Mouse (Mus musculus): ENCODE results near the gene Rbsn. TPM values are rescaled to one million over a fixed set of nuclear protein-coding genes. Genes with fewer than 3 reads are reported as not detected.

The Rbsn gene
- polyA plus RNA-seq, 1 experiment from 2014 or later = 17.1 TPM

DNA sequence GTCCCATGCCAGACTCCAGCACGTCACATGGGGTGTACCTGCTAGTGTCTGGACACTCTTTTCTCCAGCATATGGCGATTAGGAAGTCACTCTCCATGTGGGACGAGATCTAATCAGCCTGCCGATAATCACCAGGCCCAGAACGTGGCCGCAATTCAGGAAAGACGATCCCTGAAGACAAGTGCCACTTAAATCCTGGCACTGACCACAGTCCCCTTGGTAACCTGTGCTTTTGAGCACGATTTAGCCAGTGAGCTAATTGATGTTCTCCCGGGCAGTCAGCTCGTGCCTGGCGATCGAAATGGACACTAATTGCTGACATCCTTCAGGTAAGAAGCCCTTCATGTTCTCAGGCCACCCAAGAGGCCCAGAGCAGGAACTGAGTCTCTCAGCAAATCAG lies 20.3 kb upstream of the Rbsn start:
- Histone ChIP-seq H3K27ac (ENCODE audit: low read depth, low read length) (no peak overlapping the region), H3K9ac (ENCODE audit: low read length) (no peak overlapping the region), H3K36me3 (ENCODE audit: control insufficient read depth, insufficient read depth, low read length) (no peaks in the 10 kb centered on the region), H3K4me1 (ENCODE audit: control insufficient read depth, insufficient read depth, low read length) (no peaks in the 10 kb centered on the region), H3K27me3 (replicated peaks; ENCODE audit: control insufficient read depth, insufficient read depth, low read length) (no peaks in the 10 kb centered on the region), H3K4me2 (ENCODE audit: low read length) (no peak overlapping the region), H3K9me3 (replicated peaks; ENCODE audit: control insufficient read depth, low read length) (no peaks in the 10 kb centered on the region), H3K4me3 (ENCODE audit: low read depth, low read length) (no peak overlapping the region)
- ATAC-seq (no peak), DNase-seq (ENCODE audit: low spot score) (no peak)
- WGBS = 54% methylated on average over 12 of the region's 12 CpGs

DNA sequence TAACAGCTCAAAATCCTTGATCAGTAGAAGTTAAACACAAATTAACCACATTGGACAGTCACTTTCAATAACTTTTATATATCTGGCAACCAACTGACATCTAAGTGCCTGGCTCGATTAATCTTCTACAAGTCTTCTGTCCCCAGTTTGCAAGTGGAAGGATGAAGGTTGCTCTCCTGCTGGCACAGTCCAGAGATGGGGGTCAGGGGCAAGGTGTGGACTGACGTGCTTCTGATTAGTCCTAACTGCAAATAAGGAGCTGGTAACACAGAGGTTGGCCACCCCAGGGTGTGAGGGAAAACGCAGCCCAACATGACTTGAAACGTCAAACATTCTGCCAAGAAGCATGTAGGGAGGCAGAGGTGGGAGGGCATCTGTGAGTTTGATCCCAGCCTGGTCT lies 17.0 kb upstream of the Rbsn start:
- Histone ChIP-seq H3K4me1 (ENCODE audit: control insufficient read depth, insufficient read depth, low read length) (no peaks in the 10 kb centered on the region), H3K4me2 (ENCODE audit: low read length) (no peak overlapping the region), H3K9ac (ENCODE audit: low read length) (no peak overlapping the region), H3K9me3 (replicated peaks; ENCODE audit: control insufficient read depth, low read length) (no peaks in the 10 kb centered on the region), H3K27ac (ENCODE audit: low read depth, low read length) (no peak overlapping the region), H3K36me3 (ENCODE audit: control insufficient read depth, insufficient read depth, low read length) (no peaks in the 10 kb centered on the region), H3K4me3 (ENCODE audit: low read depth, low read length) (no peak overlapping the region), H3K27me3 (replicated peaks; ENCODE audit: control insufficient read depth, insufficient read depth, low read length) (no peaks in the 10 kb centered on the region)
- DNase-seq (ENCODE audit: low spot score) (no peak), ATAC-seq (no peak)
- WGBS = 80% methylated on average over 4 of the region's 4 CpGs

DNA sequence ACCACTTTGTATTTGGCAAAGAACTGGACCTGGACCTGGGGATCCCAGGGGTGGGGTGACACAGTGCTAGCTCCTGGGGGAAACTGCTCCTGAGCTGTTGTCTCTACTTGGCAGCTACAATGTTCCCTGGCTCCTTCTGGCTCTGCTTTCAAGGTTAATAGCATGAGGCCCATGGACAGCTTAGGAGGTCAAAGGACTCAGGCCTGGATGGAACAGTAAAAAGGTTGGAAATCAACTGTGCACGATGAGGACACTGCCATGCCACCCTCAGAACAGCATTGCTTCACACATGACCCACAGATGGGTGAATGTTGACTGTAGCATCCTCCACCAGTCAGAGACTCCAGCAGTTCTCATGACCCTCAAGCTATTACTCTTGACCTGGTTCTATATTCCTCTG lies 16.6 kb upstream of the Rbsn start:
- Histone ChIP-seq H3K9ac (ENCODE audit: low read length) (no peak overlapping the region), H3K4me3 (ENCODE audit: low read depth, low read length) (no peak overlapping the region), H3K27ac (ENCODE audit: low read depth, low read length) (no peak overlapping the region), H3K4me2 (ENCODE audit: low read length) (no peak overlapping the region), H3K36me3 (ENCODE audit: control insufficient read depth, insufficient read depth, low read length) (no peaks in the 10 kb centered on the region), H3K9me3 (replicated peaks; ENCODE audit: control insufficient read depth, low read length) (no peaks in the 10 kb centered on the region), H3K4me1 (ENCODE audit: control insufficient read depth, insufficient read depth, low read length) (no peaks in the 10 kb centered on the region), H3K27me3 (replicated peaks; ENCODE audit: control insufficient read depth, insufficient read depth, low read length) (no peaks in the 10 kb centered on the region)
- no peak for DNase-seq (ENCODE audit: low spot score)
- ATAC-seq = no peak
- 64% methylated on average over 1 of the region's 1 CpGs for WGBS

DNA sequence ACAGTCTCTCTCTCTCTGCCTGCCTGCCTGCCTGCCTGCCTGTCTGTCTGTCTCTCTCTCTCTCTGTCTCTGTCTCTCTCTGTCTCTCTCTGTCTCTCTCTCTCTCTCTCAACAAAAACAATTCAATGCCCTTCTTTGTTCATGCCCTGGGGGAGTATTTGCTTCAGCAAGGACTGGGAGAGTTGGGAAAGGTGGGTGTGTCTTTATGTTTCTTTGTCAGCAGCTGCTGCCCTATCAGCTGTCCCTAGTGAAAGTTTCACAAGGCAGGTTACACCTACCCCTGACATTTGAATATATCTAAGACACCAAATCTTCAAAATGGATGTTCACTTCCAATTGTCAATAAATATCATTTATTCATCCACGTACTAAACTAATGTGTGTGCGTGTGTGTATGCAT lies 14.9 kb upstream of the Rbsn start:
- no peak overlapping the region for H3K27ac ChIP-seq (ENCODE audit: low read depth, low read length)
- DNase-seq (ENCODE audit: low spot score) (no peak), ATAC-seq (no peak)
- no peak overlapping the region for H3K4me2 ChIP-seq (ENCODE audit: low read length)
- no peaks in the 10 kb centered on the region for H3K4me1 ChIP-seq (ENCODE audit: control insufficient read depth, insufficient read depth, low read length)
- no peak overlapping the region for H3K9ac ChIP-seq (ENCODE audit: low read length)
- no peaks in the 10 kb centered on the region for H3K27me3 ChIP-seq (replicated peaks; ENCODE audit: control insufficient read depth, insufficient read depth, low read length)
- no peaks in the 10 kb centered on the region for H3K36me3 ChIP-seq (ENCODE audit: control insufficient read depth, insufficient read depth, low read length)
- WGBS = 90% methylated on average over 2 of the region's 2 CpGs
- H3K4me3 ChIP-seq (ENCODE audit: low read depth, low read length) = no peak overlapping the region
- H3K9me3 ChIP-seq (replicated peaks; ENCODE audit: control insufficient read depth, low read length) = no peaks in the 10 kb centered on the region

DNA sequence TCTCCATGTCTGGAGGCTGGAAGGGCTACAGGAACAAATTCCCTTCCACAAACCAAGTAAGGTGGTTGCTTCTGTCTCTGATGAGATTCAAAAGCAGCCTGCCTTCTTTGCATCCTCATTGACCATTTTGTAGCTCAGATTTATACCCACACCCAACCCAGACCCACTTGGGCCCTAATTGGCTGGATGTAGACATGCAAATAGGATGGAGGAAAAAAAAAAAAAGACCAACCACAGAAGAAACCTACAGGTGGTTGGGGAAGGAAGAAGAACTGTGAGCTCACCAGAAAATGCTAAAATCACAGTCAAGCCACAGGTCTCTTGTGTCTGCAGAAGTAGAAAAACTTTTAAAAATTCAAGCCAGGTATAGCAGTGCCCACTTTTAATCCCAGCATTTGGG lies 14.4 kb upstream of the Rbsn start:
- no peak overlapping the region for H3K4me2 ChIP-seq (ENCODE audit: low read length)
- H3K36me3 ChIP-seq (ENCODE audit: control insufficient read depth, insufficient read depth, low read length) = no peaks in the 10 kb centered on the region
- H3K9ac ChIP-seq (ENCODE audit: low read length) = no peak overlapping the region
- no peaks in the 10 kb centered on the region for H3K4me1 ChIP-seq (ENCODE audit: control insufficient read depth, insufficient read depth, low read length)
- H3K27me3 ChIP-seq (replicated peaks; ENCODE audit: control insufficient read depth, insufficient read depth, low read length) = no peaks in the 10 kb centered on the region
- no peak overlapping the region for H3K27ac ChIP-seq (ENCODE audit: low read depth, low read length)
- DNase-seq (ENCODE audit: low spot score) (no peak), ATAC-seq (no peak)
- H3K4me3 ChIP-seq (ENCODE audit: low read depth, low read length) = no peak overlapping the region
- H3K9me3 ChIP-seq (replicated peaks; ENCODE audit: control insufficient read depth, low read length) = no peaks in the 10 kb centered on the region

DNA sequence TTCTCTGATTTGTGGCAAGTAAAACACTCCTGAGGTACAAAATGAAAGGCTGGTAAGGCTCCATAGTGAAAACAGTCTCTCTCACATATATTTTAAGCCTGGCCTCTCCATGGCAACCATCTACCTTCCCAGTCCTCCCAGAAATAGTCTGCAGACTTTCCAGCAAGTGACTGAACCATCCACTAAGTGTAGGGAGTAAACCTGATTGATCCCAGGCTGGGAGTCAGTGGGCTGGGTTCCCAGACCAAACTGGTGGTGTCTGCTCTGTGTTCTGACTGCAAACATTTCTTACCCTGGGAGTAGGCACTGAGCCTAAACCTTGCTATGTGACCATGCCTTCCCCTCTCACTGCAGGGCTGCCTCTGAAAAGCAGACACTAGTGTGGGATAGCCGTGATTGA lies 10.3 kb upstream of the Rbsn start:
- no peak overlapping the region for H3K4me3 ChIP-seq (ENCODE audit: low read depth, low read length)
- H3K4me2 ChIP-seq (ENCODE audit: low read length) = no peak overlapping the region
- no peaks in the 10 kb centered on the region for H3K27me3 ChIP-seq (replicated peaks; ENCODE audit: control insufficient read depth, insufficient read depth, low read length)
- DNase-seq (ENCODE audit: low spot score) (no peak), ATAC-seq (no peak)
- H3K9ac ChIP-seq (ENCODE audit: low read length) = no peak overlapping the region
- H3K27ac ChIP-seq (ENCODE audit: low read depth, low read length) = no peak overlapping the region
- H3K9me3 ChIP-seq (replicated peaks; ENCODE audit: control insufficient read depth, low read length) = no peaks in the 10 kb centered on the region
- WGBS = 79% methylated on average over 1 of the region's 1 CpGs
- no peaks in the 10 kb centered on the region for H3K4me1 ChIP-seq (ENCODE audit: control insufficient read depth, insufficient read depth, low read length)
- H3K36me3 ChIP-seq (ENCODE audit: control insufficient read depth, insufficient read depth, low read length) = no peaks in the 10 kb centered on the region

DNA sequence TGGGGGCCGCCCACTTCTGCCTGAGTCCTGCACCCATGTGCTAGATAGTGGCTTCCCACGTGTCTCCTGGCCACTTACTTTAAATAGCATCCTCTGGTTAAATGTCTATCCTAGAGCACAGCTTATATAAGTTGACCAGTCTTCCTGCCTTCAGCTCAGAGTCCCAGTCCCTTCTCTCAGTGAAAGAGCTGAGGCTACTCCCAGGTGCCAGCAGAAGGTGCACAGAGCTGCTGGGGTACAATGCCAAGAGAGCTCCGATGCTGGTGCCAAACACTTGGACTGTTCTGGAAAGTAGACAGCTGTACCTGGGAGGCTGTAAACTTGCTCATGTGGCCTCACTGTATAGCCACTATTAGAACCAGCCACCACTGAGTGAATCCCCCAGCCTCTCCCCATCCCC lies 7.3 kb upstream of the Rbsn start:
- no peak for DNase-seq (ENCODE audit: low spot score)
- no peak overlapping the region for H3K9ac ChIP-seq (ENCODE audit: low read length)
- no peaks in the 10 kb centered on the region for H3K27me3 ChIP-seq (replicated peaks; ENCODE audit: control insufficient read depth, insufficient read depth, low read length)
- no peak overlapping the region for H3K4me3 ChIP-seq (ENCODE audit: low read depth, low read length)
- ATAC-seq = no peak
- H3K4me1 ChIP-seq (ENCODE audit: control insufficient read depth, insufficient read depth, low read length) = no peaks in the 10 kb centered on the region
- 84% methylated on average over 3 of the region's 3 CpGs for WGBS
- no peaks in the 10 kb centered on the region for H3K36me3 ChIP-seq (ENCODE audit: control insufficient read depth, insufficient read depth, low read length)
- H3K9me3 ChIP-seq (replicated peaks; ENCODE audit: control insufficient read depth, low read length) = no peaks in the 10 kb centered on the region
- H3K27ac ChIP-seq (ENCODE audit: low read depth, low read length) = no peak overlapping the region
- no peak overlapping the region for H3K4me2 ChIP-seq (ENCODE audit: low read length)

DNA sequence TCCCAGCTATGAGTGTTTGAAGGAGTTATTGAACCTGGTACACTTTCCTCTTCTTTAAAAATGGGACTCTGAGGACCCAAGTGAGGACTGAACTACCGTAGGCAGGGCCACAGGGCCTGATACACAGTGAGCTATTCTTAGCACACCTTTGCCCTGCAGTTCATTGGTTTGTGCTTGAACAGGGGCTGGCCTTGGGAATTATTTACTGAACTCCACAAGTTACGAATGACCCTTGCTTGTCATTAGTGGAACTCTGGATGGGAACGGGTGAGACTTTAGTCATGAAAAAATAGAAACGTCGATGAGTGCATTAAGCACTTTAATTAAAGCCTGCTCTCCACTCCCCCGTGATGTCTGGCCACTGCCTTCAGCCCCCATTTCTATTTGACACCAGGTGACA lies 6.9 kb upstream of the Rbsn start:
- Histone ChIP-seq H3K4me1 (ENCODE audit: control insufficient read depth, insufficient read depth, low read length) (no peaks in the 10 kb centered on the region), H3K27me3 (replicated peaks; ENCODE audit: control insufficient read depth, insufficient read depth, low read length) (no peaks in the 10 kb centered on the region), H3K9ac (ENCODE audit: low read length) (no peak overlapping the region), H3K9me3 (replicated peaks; ENCODE audit: control insufficient read depth, low read length) (no peaks in the 10 kb centered on the region), H3K4me3 (ENCODE audit: low read depth, low read length) (no peak overlapping the region), H3K27ac (ENCODE audit: low read depth, low read length) (no peak overlapping the region), H3K36me3 (ENCODE audit: control insufficient read depth, insufficient read depth, low read length) (no peaks in the 10 kb centered on the region), H3K4me2 (ENCODE audit: low read length) (no peak overlapping the region)
- WGBS = 87% methylated on average over 6 of the region's 6 CpGs
- no peak for DNase-seq (ENCODE audit: low spot score)
- no peak for ATAC-seq

DNA sequence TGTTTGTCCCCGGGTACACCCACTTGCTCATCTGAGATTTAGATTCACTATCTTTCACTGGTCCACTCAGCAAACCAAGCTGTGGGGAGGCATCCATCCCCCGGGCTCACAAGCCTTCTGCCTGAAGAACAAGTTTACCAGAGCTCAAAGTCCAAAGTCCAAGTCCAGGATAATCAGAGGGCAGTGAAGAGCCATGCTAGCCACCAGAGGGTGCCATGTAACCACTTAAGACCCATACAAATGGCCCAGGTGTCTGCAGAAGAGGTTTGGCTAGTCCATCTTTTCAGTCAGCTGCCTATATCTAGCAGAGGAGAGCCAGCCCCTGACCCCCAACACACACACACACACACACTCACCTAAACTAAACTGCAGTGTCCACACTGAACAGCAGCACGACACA lies 4.7 kb upstream of the Rbsn start:
- WGBS = 48% methylated on average over 3 of the region's 3 CpGs
- Histone ChIP-seq H3K9me3 (replicated peaks; ENCODE audit: control insufficient read depth, low read length) (no peaks in the 10 kb centered on the region), H3K27me3 (replicated peaks; ENCODE audit: control insufficient read depth, insufficient read depth, low read length) (no peaks in the 10 kb centered on the region), H3K36me3 (ENCODE audit: control insufficient read depth, insufficient read depth, low read length) (no peaks in the 10 kb centered on the region), H3K9ac (ENCODE audit: low read length) (no peak overlapping the region), H3K4me2 (ENCODE audit: low read length) (no peak overlapping the region), H3K4me3 (ENCODE audit: low read depth, low read length) (no peak overlapping the region), H3K27ac (ENCODE audit: low read depth, low read length) (no peak overlapping the region), H3K4me1 (ENCODE audit: control insufficient read depth, insufficient read depth, low read length) (no peaks in the 10 kb centered on the region)
- ATAC-seq (no peak), DNase-seq (ENCODE audit: low spot score) (peak; percentile 53)
